Mouse (Mus musculus) left cerebral cortex, postnatal 10 days (tissue): Measurements from ENCODE around the gene Cdc14a. TPM values are rescaled to one million over a fixed set of nuclear protein-coding genes. Genes with fewer than 3 reads are reported as not detected.

Experiments used
- DNase-seq, 2 experiments: peaks; one replicate each; pipeline ENCODE4 v3.0.0; 2021 to 2022; ENCODE audit warnings: low spot score in 2 of 2, mixed read lengths in 1 of 2; ENCODE audit errors: extremely low spot score in 1 of 2
- intact Hi-C: fragments of 180-260 bp; cut with DNase I; formaldehyde crosslinking; loops from one replicate; pipeline ENCODE4 v1.15.1; 2025
- total RNA-seq, 2 experiments: library from RNA; stranded (reverse); gene quantifications; 2 replicates each; pipeline ENCODE4 v1.2.3; 2021

Cdc14a gene
- 1 to 10 TPM; 2.2 to 3.2 TPM for total RNA-seq

- intact Hi-C loops = loop anchor here (5.0 kb wide), 2 partner anchors 69 to 81 kb away; no protein-coding TSS in a partner anchor
- DNase-seq = peak in 1 of 2 experiments; percentile 88
Measured at GRCm38 (mm10) chr3:116423353-116424159, at the start of gene Cdc14a. TSS of gene Cdc14a (minus strand) at chr3:116424032.

- intact Hi-C loops = no loop called here
- DNase-seq = no peak
Measured at GRCm38 (mm10) chr3:116465709-116466108, 41.9 kb upstream of the Cdc14a start.

GRCm38 (mm10) chr3:116464318-116464717 lies 40.5 kb upstream of the Cdc14a start:
- DNase-seq = no peak
- intact Hi-C loops = no loop called here

- no peak for DNase-seq
- intact Hi-C loops = no loop called here
Measured at GRCm38 (mm10) chr3:116461053-116461452, 37.2 kb upstream of the Cdc14a start.

GRCm38 (mm10) chr3:116454529-116454928 lies 30.7 kb upstream of the Cdc14a start:
- intact Hi-C loops = no loop called here

GRCm38 (mm10) chr3:116450741-116451140 lies 26.9 kb upstream of the Cdc14a start:
- DNase-seq = no peak
- intact Hi-C loops = no loop called here

More at GRCm38 (mm10) chr3:116454529-116454928, 30.7 kb upstream of the Cdc14a start:
- DNase-seq = no peak

- intact Hi-C loops = no loop called here
- DNase-seq = no peak
Measured at GRCm38 (mm10) chr3:116444327-116444726, 20.5 kb upstream of the Cdc14a start.

- no peak for DNase-seq
- intact Hi-C loops = no loop called here
Measured at GRCm38 (mm10) chr3:116442788-116443187, 19.0 kb upstream of the Cdc14a start.

GRCm38 (mm10) chr3:116441518-116442205 lies 17.8 kb upstream of the Cdc14a start:
- intact Hi-C loops = no loop called here
- DNase-seq = no peak

GRCm38 (mm10) chr3:116440066-116440997 lies 16.5 kb upstream of the Cdc14a start:
- no peak for DNase-seq
- intact Hi-C loops = no loop called here

GRCm38 (mm10) chr3:116436811-116437601 lies 13.2 kb upstream of the Cdc14a start:
- intact Hi-C loops = no loop called here
- no peak for DNase-seq

GRCm38 (mm10) chr3:116436113-116436512 lies 12.3 kb upstream of the Cdc14a start:
- no peak for DNase-seq
- intact Hi-C loops = no loop called here

GRCm38 (mm10) chr3:116434757-116435156 lies 10.9 kb upstream of the Cdc14a start:
- intact Hi-C loops = no loop called here
- no peak for DNase-seq

- intact Hi-C loops = no loop called here
- DNase-seq = no peak
Measured at GRCm38 (mm10) chr3:116425901-116426300, 2.1 kb upstream of the Cdc14a start.

- intact Hi-C loops = loop anchor here (5.0 kb wide), 2 partner anchors 67 to 83 kb away; no protein-coding TSS in a partner anchor
- peak; percentile 80 to 88 for DNase-seq
Measured at GRCm38 (mm10) chr3:116424973-116425284, 1.1 kb upstream of the Cdc14a start.

- DNase-seq = peak in 1 of 2 experiments; percentile 48
- intact Hi-C loops = loop anchor here (5.0 kb wide), 2 partner anchors 68 to 82 kb away; no protein-coding TSS in a partner anchor
Measured at GRCm38 (mm10) chr3:116424160-116424972, 534 bp upstream of the Cdc14a start.

- intact Hi-C loops = loop anchor here (5.0 kb wide), 2 partner anchors 69 to 81 kb away; no protein-coding TSS in a partner anchor
Measured at GRCm38 (mm10) chr3:116422795-116423352, 958 bp downstream of the Cdc14a start.

More at GRCm38 (mm10) chr3:116422795-116423352, 958 bp downstream of the Cdc14a start:
- peak; percentile 42 to 71 for DNase-seq
